Mouse (Mus musculus) R1 (cell line): ENCODE measurements at regions not wholly inside any gene's neighbourhood (a gene's known extent, or its start where the extent isn't known, plus 50 kb on each side); places are given as distances from the start of the nearest gene placed in this dataset.

Experiments
- DNase-seq: peaks from one replicate; pipeline ENCODE4 v3.0.0-alpha.2; 2018; ENCODE audit warnings: low read depth, low spot score

GRCm38 (mm10) chr8:103144835-103145234 lies 359.4 kb upstream of the Cdh11 start:
- no peak for DNase-seq

- DNase-seq, result no peak
Measured at GRCm38 (mm10) chr8:103148013-103148412, 362.6 kb upstream of the Cdh11 start.

GRCm38 (mm10) chr8:103148447-103148846 lies 363.0 kb upstream of the Cdh11 start:
- no peak for DNase-seq

GRCm38 (mm10) chr8:103166623-103167316 lies 381.3 kb upstream of the Cdh11 start:
- no peak for DNase-seq

- no peak for DNase-seq
Measured at GRCm38 (mm10) chr8:103173313-103173712, 387.9 kb upstream of the Cdh11 start.

GRCm38 (mm10) chr8:103173803-103174429 lies 388.5 kb upstream of the Cdh11 start:
- DNase-seq, result no peak

GRCm38 (mm10) chr8:103180661-103181060 lies 395.2 kb upstream of the Cdh11 start:
- DNase-seq, result no peak

- DNase-seq, result no peak
Measured at GRCm38 (mm10) chr8:103188720-103189498, 403.5 kb upstream of the Cdh11 start.

GRCm38 (mm10) chr8:103198251-103198650 lies 412.8 kb upstream of the Cdh11 start:
- DNase-seq, result no peak

- no peak for DNase-seq
Measured at GRCm38 (mm10) chr8:103199696-103200615, 414.5 kb upstream of the Cdh11 start.

- DNase-seq, result no peak
Measured at GRCm38 (mm10) chr8:103203710-103204109, 418.3 kb upstream of the Cdh11 start.

- no peak for DNase-seq
Measured at GRCm38 (mm10) chr8:103214606-103215005, 429.2 kb upstream of the Cdh11 start.

- no peak for DNase-seq
Measured at GRCm38 (mm10) chr8:103230741-103231475, 445.5 kb upstream of the Cdh11 start.

- no peak for DNase-seq
Measured at GRCm38 (mm10) chr8:103234374-103234773, 448.9 kb upstream of the Cdh11 start.

GRCm38 (mm10) chr8:103235614-103236013 lies 450.2 kb upstream of the Cdh11 start:
- no peak for DNase-seq

- no peak for DNase-seq
Measured at GRCm38 (mm10) chr8:103238456-103238970, 453.1 kb upstream of the Cdh11 start.

GRCm38 (mm10) chr8:103244169-103244568 lies 458.7 kb upstream of the Cdh11 start:
- no peak for DNase-seq

- no peak for DNase-seq
Measured at GRCm38 (mm10) chr8:103244658-103245057, 459.2 kb upstream of the Cdh11 start.

- no peak for DNase-seq
Measured at GRCm38 (mm10) chr8:103245864-103246263, 460.4 kb upstream of the Cdh11 start.

GRCm38 (mm10) chr8:103261236-103261635 lies 475.8 kb upstream of the Cdh11 start:
- DNase-seq, result no peak

GRCm38 (mm10) chr8:103270035-103270434 lies 484.6 kb upstream of the Cdh11 start:
- no peak for DNase-seq
